Comparison of ENCODE assay signal across 30 mouse cellular contexts in genomic region chr15:52863494-52863893, GRCm38 (mm10).
A peak's percentile ranks its signal among the peaks of the same experiment; 100 is the strongest.
DNase-seq lines count a peak whose midpoint lies in the region; ATAC-seq and TF ChIP-seq lines count a peak whose summit lies in the region.
"Had no signal": no experiment of that assay in that cellular context is flagged by ENCODE, and none has a peak within 500 bp of the region (broad histone marks: within the 10 kb centered on the region; RNA-seq: fewer than 3 reads in every experiment).

No protein-coding gene starts in this region.

- H3K4me1 ChIP-seq in intestine, postnatal 0 days (replicated peaks; ENCODE audit: control insufficient read depth, insufficient read depth, low read length) = no peaks in the 10 kb centered on the region
- no peaks in the 10 kb centered on the region for H3K4me1 ChIP-seq in intestine, embryonic 16.5 days (ENCODE audit: control insufficient read depth, insufficient read depth, low read length)
- H3K4me1 ChIP-seq in thymus, adult 2 months (replicated peaks; ENCODE audit: control insufficient read depth, insufficient read depth, low read length) = no peaks in the 10 kb centered on the region
- no peaks in the 10 kb centered on the region for H3K4me1 ChIP-seq in stomach, postnatal 0 days (replicated peaks; ENCODE audit: control insufficient read depth, insufficient read depth)
- H3K4me1 ChIP-seq: embryonic facial prominence, embryonic 12.5 days; forebrain, embryonic 15.5 days; heart, embryonic 12.5 days; hindbrain, embryonic 13.5 days; limb, embryonic 12.5 days; liver, embryonic 15.5 days; midbrain, embryonic 13.5 days; neural tube, embryonic 13.5 days had no signal

- TF ChIP-seq CTCF in intestine, postnatal 0 days (IDR thresholded peaks at IDR 0.05; ENCODE audit: low read depth) = peak; percentile 20; the same call in 1 of the 2 replicates
- no peak for TF ChIP-seq CTCF in thymus, adult 2 months (IDR thresholded peaks at IDR 0.05; ENCODE audit: borderline replicate concordance, control insufficient read depth, extremely low read depth, insufficient read depth, low read length, poor library complexity)
- TF ChIP-seq CTCF in stomach, postnatal 0 days (IDR thresholded peaks at IDR 0.05; ENCODE audit: low read depth) = 0 out of 2 replicates have a peak, but pooled peaks have one; percentile 6

- no peak overlapping the region for H3K4me3 ChIP-seq in intestine, postnatal 0 days (ENCODE audit: low read depth, low read length)
- no peak overlapping the region for H3K4me3 ChIP-seq in intestine, embryonic 16.5 days (ENCODE audit: low read length)
- H3K4me3 ChIP-seq in thymus, adult 2 months (ENCODE audit: control insufficient read depth, insufficient read depth, low read length) = no peak overlapping the region
- no peak overlapping the region for H3K4me3 ChIP-seq in stomach, postnatal 0 days (ENCODE audit: low read depth, low read length)
- H3K4me3 ChIP-seq: embryonic facial prominence, embryonic 12.5 days; forebrain, embryonic 15.5 days; gastrocnemius, adult 2 months; heart, embryonic 12.5 days; hindbrain, embryonic 13.5 days; left cerebral cortex, adult 2 months; limb, embryonic 12.5 days; liver, embryonic 15.5 days; midbrain, embryonic 13.5 days; neural tube, embryonic 13.5 days had no signal

- no peaks in the 10 kb centered on the region for H3K36me3 ChIP-seq in intestine, postnatal 0 days (ENCODE audit: control insufficient read depth, insufficient read depth)
- no peaks in the 10 kb centered on the region for H3K36me3 ChIP-seq in intestine, embryonic 16.5 days (ENCODE audit: control insufficient read depth, insufficient read depth, low read length)
- no peaks in the 10 kb centered on the region for H3K36me3 ChIP-seq in thymus, adult 2 months (ENCODE audit: control insufficient read depth, insufficient read depth, low read length)
- H3K36me3 ChIP-seq in stomach, postnatal 0 days (ENCODE audit: control insufficient read depth, insufficient read depth, low read length) = no peaks in the 10 kb centered on the region
- H3K36me3 ChIP-seq: embryonic facial prominence, embryonic 12.5 days; forebrain, embryonic 15.5 days; heart, embryonic 12.5 days; hindbrain, embryonic 13.5 days; limb, embryonic 12.5 days; liver, embryonic 15.5 days; midbrain, embryonic 13.5 days; neural tube, embryonic 13.5 days had no signal

- peak; percentile 10 for DNase-seq in thymus, postnatal 4 days
- DNase-seq in thymus, adult 2 months = no peak
- DNase-seq in R1 (ENCODE audit: low read depth, low spot score) = peak; percentile 2
- DNase-seq in stomach, postnatal 0 days (ENCODE audit: low spot score) = no peak
- no peak for DNase-seq in cerebellum, postnatal 10 days
- DNase-seq in heart, adult 9 months (ENCODE audit: low spot score in 2 of 2) = no peak
- DNase-seq: B cell, adult 2 months; cerebellum, adult 8-10 months; cerebellum, postnatal 36 days; embryo, embryonic 11 days; gastrocnemius, adult 2 months; gastrocnemius, postnatal 36 days; heart, adult 18-20 months; heart, postnatal 4 days; kidney, adult 2 months; lung, postnatal 10 days; right cerebral cortex, postnatal 4 days had no signal

- H3K27me3 ChIP-seq in intestine, postnatal 0 days (replicated peaks; ENCODE audit: control insufficient read depth, insufficient read depth, low read length) = no peaks in the 10 kb centered on the region
- no peaks in the 10 kb centered on the region for H3K27me3 ChIP-seq in intestine, embryonic 16.5 days (replicated peaks; ENCODE audit: control insufficient read depth, insufficient read depth, low read length)
- H3K27me3 ChIP-seq in thymus, adult 2 months (ENCODE audit: control insufficient read depth, insufficient read depth, low read length) = no peaks in the 10 kb centered on the region
- H3K27me3 ChIP-seq in stomach, postnatal 0 days (ENCODE audit: control insufficient read depth, insufficient read depth, low read length) = no peaks in the 10 kb centered on the region
- H3K27me3 ChIP-seq: embryonic facial prominence, embryonic 12.5 days; forebrain, embryonic 15.5 days; heart, embryonic 12.5 days; hindbrain, embryonic 13.5 days; limb, embryonic 12.5 days; liver, embryonic 15.5 days; midbrain, embryonic 13.5 days; neural tube, embryonic 13.5 days had no signal

- H3K27ac ChIP-seq in intestine, postnatal 0 days (ENCODE audit: low read depth, low read length) = no peak overlapping the region
- H3K27ac ChIP-seq in intestine, embryonic 16.5 days (ENCODE audit: low read length) = no peak overlapping the region
- H3K27ac ChIP-seq in thymus, adult 2 months (ENCODE audit: control insufficient read depth, insufficient read depth, low read length) = no peak overlapping the region
- H3K27ac ChIP-seq in stomach, postnatal 0 days (replicated peaks) = no peak overlapping the region
- H3K27ac ChIP-seq: embryonic facial prominence, embryonic 12.5 days; forebrain, embryonic 15.5 days; gastrocnemius, adult 2 months; hindbrain, embryonic 13.5 days; left cerebral cortex, adult 2 months; limb, embryonic 12.5 days; liver, embryonic 15.5 days; macrophage; midbrain, embryonic 13.5 days; neural tube, embryonic 13.5 days had no signal

- no peak overlapping the region for H3K9ac ChIP-seq in intestine, postnatal 0 days (ENCODE audit: low read depth, low read length)
- H3K9ac ChIP-seq in intestine, embryonic 16.5 days (ENCODE audit: low read depth, low read length) = no peak overlapping the region
- H3K9ac ChIP-seq in stomach, postnatal 0 days (ENCODE audit: low read length) = no peak overlapping the region
- H3K9ac ChIP-seq: embryonic facial prominence, embryonic 12.5 days; forebrain, embryonic 15.5 days; heart, embryonic 12.5 days; hindbrain, embryonic 13.5 days; limb, embryonic 12.5 days; liver, embryonic 15.5 days; midbrain, embryonic 13.5 days; neural tube, embryonic 13.5 days had no signal

- no peak overlapping the region for H3K4me2 ChIP-seq in intestine, postnatal 0 days (replicated peaks; ENCODE audit: low read depth)
- H3K4me2 ChIP-seq in intestine, embryonic 16.5 days (ENCODE audit: low read depth, low read length) = no peak overlapping the region
- H3K4me2 ChIP-seq in stomach, postnatal 0 days (replicated peaks; ENCODE audit: low read depth) = no peak overlapping the region
- H3K4me2 ChIP-seq: embryonic facial prominence, embryonic 12.5 days; forebrain, embryonic 15.5 days; heart, embryonic 12.5 days; hindbrain, embryonic 13.5 days; limb, embryonic 12.5 days; liver, embryonic 15.5 days; midbrain, embryonic 13.5 days; neural tube, embryonic 13.5 days had no signal

- WGBS in intestine, postnatal 0 days = 83% methylated on average over 4 of the region's 4 CpGs
- 83% methylated on average over 4 of the region's 4 CpGs for WGBS in intestine, embryonic 16.5 days
- WGBS in thymus, adult 2 months = 88% methylated on average over 4 of the region's 4 CpGs
- WGBS in stomach, postnatal 0 days = 72% methylated on average over 4 of the region's 4 CpGs

- no peaks in the 10 kb centered on the region for H3K9me3 ChIP-seq in intestine, postnatal 0 days (ENCODE audit: control insufficient read depth)
- H3K9me3 ChIP-seq in intestine, embryonic 16.5 days (ENCODE audit: control insufficient read depth, low read length) = no peaks in the 10 kb centered on the region
- no peaks in the 10 kb centered on the region for H3K9me3 ChIP-seq in stomach, postnatal 0 days (ENCODE audit: control insufficient read depth, low read length)
- H3K9me3 ChIP-seq: embryonic facial prominence, embryonic 12.5 days; forebrain, embryonic 15.5 days; heart, embryonic 12.5 days; hindbrain, embryonic 13.5 days; limb, embryonic 12.5 days; liver, embryonic 15.5 days; midbrain, embryonic 13.5 days; neural tube, embryonic 13.5 days had no signal

- TF ChIP-seq POLR2A in thymus, adult 2 months (IDR thresholded peaks at IDR 0.05; ENCODE audit: control insufficient read depth, extremely low read depth, insufficient read depth, low read length, poor library complexity) = no peak

- no peak for TF ChIP-seq EP300 in stomach, postnatal 0 days (optimal IDR thresholded peaks at IDR 0.05)

- no peak for ATAC-seq in intestine, postnatal 0 days
- no peak for ATAC-seq in intestine, embryonic 16.5 days
- ATAC-seq in stomach, postnatal 0 days (ENCODE audit: low FRiP score, low TSS enrichment) = no peak
- ATAC-seq: forebrain, embryonic 15.5 days; inflammation-experienced regulatory T-cells, adult 6 months; midbrain, embryonic 13.5 days had no signal

Comparison
In these comparisons a context has a peak if more than half of its experiments do, and no peak if none do; other contexts are left out.
1. DNase-seq: peak in thymus, postnatal 4 days (single experiment) and R1 (single experiment); none in thymus, adult 2 months (single experiment), stomach, postnatal 0 days (single experiment), cerebellum, postnatal 10 days (0 of 2) and heart, adult 9 months (0 of 2).